Mouse (Mus musculus) liver, postnatal 0 days (tissue): ENCODE measurements around the gene Gmnn.

ENCODE experiments used
- CTCF ChIP-seq: sonication (generic); IDR thresholded peaks from 2 replicates; pipeline ENCODE4 v1.5.1; 2016; ENCODE audit warnings: antibody characterized with exemption, low read depth
- EP300 ChIP-seq: IDR thresholded peaks from 2 replicates; pipeline ENCODE4 v1.6.1; 2016; ENCODE audit warnings: antibody characterized with exemption, low read depth, mild to moderate bottlenecking

DNA sequence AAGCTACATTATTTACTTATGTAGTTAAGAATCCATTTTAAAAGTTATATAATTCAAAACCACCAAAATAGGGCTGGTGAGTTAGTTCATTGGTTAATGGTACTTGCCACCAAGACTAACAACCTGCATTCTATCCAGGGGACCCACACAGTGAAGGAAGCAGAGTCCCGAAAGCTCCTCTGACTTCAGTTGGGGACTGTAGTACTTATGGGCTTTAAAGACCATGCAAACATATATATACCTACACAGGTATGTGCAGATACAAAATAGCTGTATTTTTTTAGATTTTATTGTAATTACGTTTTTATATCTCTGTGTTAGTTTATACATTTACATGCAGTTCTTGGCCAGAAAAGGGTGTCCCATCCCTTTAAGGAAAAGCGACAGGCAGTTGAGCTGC lies 5.0 kb downstream of the Gmnn start:
- no peak for TF ChIP-seq CTCF
- no peak for TF ChIP-seq EP300
